In genomic region chr5:36120931-36121341, GRCm38 (mm10) we compare ENCODE assay signal across 10 mouse cellular contexts.
A peak's percentile ranks its signal among the peaks of the same experiment; 100 is the strongest.
DNase-seq lines count a peak whose midpoint lies in the region; ATAC-seq and TF ChIP-seq lines count a peak whose summit lies in the region.
"Had no signal": no experiment of that assay in that cellular context is flagged by ENCODE, and none has a peak within 500 bp of the region (broad histone marks: within the 10 kb centered on the region; RNA-seq: fewer than 3 reads in every experiment).

No protein-coding gene starts in this region.

- H3K9ac ChIP-seq in intestine, embryonic 16.5 days (ENCODE audit: low read depth, low read length), result no peak overlapping the region
- H3K9ac ChIP-seq in intestine, postnatal 0 days (ENCODE audit: low read depth, low read length), result no peak overlapping the region
- no peak overlapping the region for H3K9ac ChIP-seq in embryonic facial prominence, embryonic 11.5 days (replicated peaks; ENCODE audit: low read length)
- H3K9ac ChIP-seq in forebrain, embryonic 13.5 days, result no peak overlapping the region
- H3K9ac ChIP-seq: embryonic facial prominence, embryonic 15.5 days; hindbrain, embryonic 15.5 days had no signal

- H3K9me3 ChIP-seq in intestine, embryonic 16.5 days (ENCODE audit: control insufficient read depth, low read length), result no peaks in the 10 kb centered on the region
- H3K9me3 ChIP-seq in intestine, postnatal 0 days (ENCODE audit: control insufficient read depth), result no peaks in the 10 kb centered on the region
- H3K9me3 ChIP-seq in embryonic facial prominence, embryonic 11.5 days (replicated peaks; ENCODE audit: control insufficient read depth, low read length), result no peaks in the 10 kb centered on the region
- no peaks in the 10 kb centered on the region for H3K9me3 ChIP-seq in forebrain, embryonic 13.5 days (replicated peaks)
- H3K9me3 ChIP-seq: embryonic facial prominence, embryonic 15.5 days; hindbrain, embryonic 15.5 days had no signal

- TF ChIP-seq CTCF in intestine, postnatal 0 days (IDR thresholded peaks at IDR 0.05; ENCODE audit: low read depth), result no peak

- no peak overlapping the region for H3K4me2 ChIP-seq in intestine, embryonic 16.5 days (ENCODE audit: low read depth, low read length)
- no peak overlapping the region for H3K4me2 ChIP-seq in intestine, postnatal 0 days (replicated peaks; ENCODE audit: low read depth)
- H3K4me2 ChIP-seq in embryonic facial prominence, embryonic 11.5 days (ENCODE audit: low read depth, low read length), result no peak overlapping the region
- H3K4me2 ChIP-seq in forebrain, embryonic 13.5 days, result no peak overlapping the region
- H3K4me2 ChIP-seq: embryonic facial prominence, embryonic 15.5 days; hindbrain, embryonic 15.5 days had no signal

- WGBS in intestine, embryonic 16.5 days, result 28% methylated on average over 3 of the region's 3 CpGs
- 34% methylated on average over 3 of the region's 3 CpGs for WGBS in intestine, postnatal 0 days
- 10% methylated on average over 3 of the region's 3 CpGs for WGBS in embryonic facial prominence, embryonic 11.5 days
- WGBS in forebrain, embryonic 13.5 days, result 49% methylated on average over 3 of the region's 3 CpGs

- peak; percentile 51 for DNase-seq in embryonic facial prominence, embryonic 11.5 days (ENCODE audit: low spot score)
- peak; percentile 17 for DNase-seq in kidney, adult 9 months
- DNase-seq in lung, postnatal 36 days, result peak; percentile 61
- no peak for DNase-seq in cerebellum, adult 9-10 months
- no peak for DNase-seq in B cell, adult 2 months

- H3K4me3 ChIP-seq in intestine, embryonic 16.5 days (ENCODE audit: low read length), result no peak overlapping the region
- H3K4me3 ChIP-seq in intestine, postnatal 0 days (ENCODE audit: low read depth, low read length), result no peak overlapping the region
- no peak overlapping the region for H3K4me3 ChIP-seq in embryonic facial prominence, embryonic 11.5 days (ENCODE audit: low read depth, low read length)
- H3K4me3 ChIP-seq in forebrain, embryonic 13.5 days, result no peak overlapping the region
- H3K4me3 ChIP-seq: embryonic facial prominence, embryonic 15.5 days; hindbrain, embryonic 15.5 days had no signal

- no peak overlapping the region for H3K27ac ChIP-seq in intestine, embryonic 16.5 days (ENCODE audit: low read length)
- no peak overlapping the region for H3K27ac ChIP-seq in intestine, postnatal 0 days (ENCODE audit: low read depth, low read length)
- no peak overlapping the region for H3K27ac ChIP-seq in embryonic facial prominence, embryonic 11.5 days (replicated peaks; ENCODE audit: low read depth, low read length)
- H3K27ac ChIP-seq in forebrain, embryonic 13.5 days, result no peak overlapping the region
- H3K27ac ChIP-seq: embryonic facial prominence, embryonic 15.5 days; hindbrain, embryonic 15.5 days had no signal

- H3K36me3 ChIP-seq in intestine, embryonic 16.5 days (ENCODE audit: control insufficient read depth, insufficient read depth, low read length), result no peaks in the 10 kb centered on the region
- no peaks in the 10 kb centered on the region for H3K36me3 ChIP-seq in intestine, postnatal 0 days (ENCODE audit: control insufficient read depth, insufficient read depth)
- H3K36me3 ChIP-seq in embryonic facial prominence, embryonic 11.5 days (replicated peaks; ENCODE audit: control insufficient read depth, insufficient read depth, low read depth, low read length), result no peaks in the 10 kb centered on the region
- no peaks in the 10 kb centered on the region for H3K36me3 ChIP-seq in forebrain, embryonic 13.5 days (ENCODE audit: poor library complexity, severe bottlenecking)
- H3K36me3 ChIP-seq: embryonic facial prominence, embryonic 15.5 days; hindbrain, embryonic 15.5 days had no signal

- H3K27me3 ChIP-seq in intestine, embryonic 16.5 days (replicated peaks; ENCODE audit: control insufficient read depth, insufficient read depth, low read length), result no peaks in the 10 kb centered on the region
- H3K27me3 ChIP-seq in intestine, postnatal 0 days (replicated peaks; ENCODE audit: control insufficient read depth, insufficient read depth, low read length), result no peaks in the 10 kb centered on the region
- no peaks in the 10 kb centered on the region for H3K27me3 ChIP-seq in embryonic facial prominence, embryonic 11.5 days (ENCODE audit: control insufficient read depth, insufficient read depth, low read length)
- H3K27me3 ChIP-seq in forebrain, embryonic 13.5 days, result no peaks in the 10 kb centered on the region
- H3K27me3 ChIP-seq: embryonic facial prominence, embryonic 15.5 days; hindbrain, embryonic 15.5 days had no signal

- peaks cover 14% of the 10 kb centered on the region for H3K4me1 ChIP-seq in intestine, embryonic 16.5 days (ENCODE audit: control insufficient read depth, insufficient read depth, low read length)
- no peaks in the 10 kb centered on the region for H3K4me1 ChIP-seq in intestine, postnatal 0 days (replicated peaks; ENCODE audit: control insufficient read depth, insufficient read depth, low read length)
- H3K4me1 ChIP-seq in embryonic facial prominence, embryonic 11.5 days (ENCODE audit: control insufficient read depth, insufficient read depth, low read length), result no peaks in the 10 kb centered on the region
- peaks cover 17% of the 10 kb centered on the region for H3K4me1 ChIP-seq in forebrain, embryonic 13.5 days

- ATAC-seq in intestine, embryonic 16.5 days, result peak; percentile 63
- no peak for ATAC-seq in intestine, postnatal 0 days
- ATAC-seq in embryonic facial prominence, embryonic 11.5 days (replicated peaks; ENCODE audit: insufficient number of reproducible peaks, low FRiP score, low TSS enrichment, low read depth), result no peak; the same call in 1 of the 2 replicates
- no peak for ATAC-seq in forebrain, embryonic 13.5 days

Comparison
In these comparisons a context has a peak if more than half of its experiments do, and no peak if none do; other contexts are left out.
1. DNase-seq: peak in embryonic facial prominence, embryonic 11.5 days (single experiment), kidney, adult 9 months (single experiment) and lung, postnatal 36 days (single experiment); none in cerebellum, adult 9-10 months (single experiment) and B cell, adult 2 months (0 of 2).